Mouse (Mus musculus): ENCODE data around the gene Lrrc4b. TPM values are rescaled to one million over a fixed set of nuclear protein-coding genes. Genes with fewer than 3 reads are reported as not detected.
A peak's percentile ranks its signal among the peaks of the same experiment; 100 is the strongest.

Lrrc4b gene
- polyA plus RNA-seq, 1 experiment from 2014 or later, result 0.50 TPM

DNA sequence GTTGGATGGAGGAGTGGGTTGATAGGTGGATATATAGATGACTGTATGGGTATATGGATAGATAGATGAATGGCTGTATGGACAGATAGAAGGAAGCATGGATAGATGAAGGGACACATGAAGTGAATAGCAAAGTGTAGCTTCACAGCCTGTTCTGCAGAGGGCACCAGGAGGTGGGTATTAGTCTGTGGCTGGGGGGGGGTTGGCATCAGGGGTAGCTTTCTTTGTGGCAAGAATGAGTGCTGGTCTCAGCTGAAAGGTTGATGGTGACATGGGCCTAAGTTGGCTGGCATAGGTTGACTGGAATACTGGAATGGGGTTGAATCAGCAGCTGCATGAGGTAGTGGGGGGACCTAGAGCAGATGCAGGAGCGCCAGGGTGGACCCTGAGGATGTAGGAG is 12.4 kb downstream of the Lrrc4b start:
- 0% methylated on average over 1 of the region's 1 CpGs for WGBS
- no peaks in the 10 kb centered on the region for H3K9me3 ChIP-seq (ENCODE audit: control insufficient read depth, low read length)
- H3K4me3 ChIP-seq (ENCODE audit: low read length), result no peak overlapping the region

DNA sequence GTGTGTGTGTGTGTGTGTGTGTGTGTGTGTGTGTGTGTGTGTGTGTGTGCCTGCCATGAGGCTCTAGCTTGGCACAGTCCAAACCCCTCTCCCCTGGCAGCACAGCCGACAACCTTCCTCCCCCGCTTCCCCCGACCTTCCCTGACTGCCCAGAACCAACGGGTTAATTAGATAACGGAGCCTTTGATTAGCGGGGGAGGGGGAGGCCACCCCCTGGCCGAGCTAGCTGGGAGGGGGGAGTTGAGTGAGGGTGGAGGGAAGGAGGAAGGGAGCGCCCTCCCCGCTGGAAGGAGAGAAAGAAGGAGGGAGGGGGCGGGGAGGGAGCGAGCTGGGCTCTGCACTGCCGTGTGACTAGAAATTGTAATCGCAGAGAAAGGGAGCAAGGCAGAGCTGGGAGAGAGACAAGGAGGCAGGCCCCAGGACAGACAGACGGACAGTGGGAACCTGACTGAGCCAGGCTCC is 12.9 kb downstream of the Lrrc4b start:
- H3K4me1 ChIP-seq (ENCODE audit: control insufficient read depth, insufficient read depth, low read length), result peaks cover 12% of the 10 kb centered on the region
- no peaks in the 10 kb centered on the region for H3K36me3 ChIP-seq (ENCODE audit: control insufficient read depth, insufficient read depth, low read length)
- H3K27me3 ChIP-seq (ENCODE audit: control insufficient read depth, insufficient read depth, low read length), result peaks cover 77% of the 10 kb centered on the region
- peak overlapping the region; percentile 35 for H3K4me2 ChIP-seq (replicated peaks; ENCODE audit: low read depth, low read length)
- H3K9me3 ChIP-seq (ENCODE audit: control insufficient read depth, low read length), result no peaks in the 10 kb centered on the region
- peak overlapping the region; percentile 47; the same call in 1 of the 2 replicates for H3K9ac ChIP-seq (ENCODE audit: low read depth, low read length)
- 2% methylated on average over 14 of the region's 14 CpGs for WGBS
- H3K4me3 ChIP-seq (ENCODE audit: low read length), result peak overlapping the region; percentile 24; the same call in 1 of the 2 replicates
- peak; percentile 29; the same call in 1 of the 2 replicates for ATAC-seq (ENCODE audit: low FRiP score, low TSS enrichment)
- H3K27ac ChIP-seq (ENCODE audit: low read depth, low read length), result no peak overlapping the region

More for the DNA sequence above, 12.4 kb downstream of the Lrrc4b start:
- Histone ChIP-seq H3K4me2 (replicated peaks; ENCODE audit: low read depth, low read length) (no peak overlapping the region), H3K36me3 (ENCODE audit: control insufficient read depth, insufficient read depth, low read length) (no peaks in the 10 kb centered on the region), H3K27ac (ENCODE audit: low read depth, low read length) (no peak overlapping the region), H3K9ac (ENCODE audit: low read depth, low read length) (no peak overlapping the region), H3K4me1 (ENCODE audit: control insufficient read depth, insufficient read depth, low read length) (peaks cover 12% of the 10 kb centered on the region), H3K27me3 (ENCODE audit: control insufficient read depth, insufficient read depth, low read length) (peaks cover 72% of the 10 kb centered on the region)
- no peak for ATAC-seq (ENCODE audit: low FRiP score, low TSS enrichment)

DNA sequence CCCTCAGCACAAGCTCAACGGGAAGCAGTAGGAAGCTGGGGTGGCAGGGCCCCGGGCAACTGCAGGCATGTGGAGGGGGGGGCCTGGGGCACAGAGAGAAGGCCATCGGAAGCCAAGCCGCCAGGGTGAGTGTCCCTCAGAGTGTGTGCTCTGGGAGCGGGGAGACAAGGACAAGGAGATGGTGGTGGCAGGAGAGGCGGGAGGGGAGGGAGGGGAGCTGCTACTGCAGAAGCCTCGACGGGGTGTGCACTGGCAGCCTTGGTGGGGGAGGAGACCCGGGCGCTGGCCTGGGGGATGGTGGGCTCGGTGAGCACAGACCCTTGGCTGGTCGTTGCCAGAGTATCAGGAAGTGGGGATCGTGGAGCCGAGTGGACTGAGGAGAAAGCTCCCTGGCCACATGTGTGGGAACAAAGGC is 13.6 kb downstream of the Lrrc4b start:
- WGBS, result 1% methylated on average over 12 of the region's 14 CpGs
- H3K27ac ChIP-seq (ENCODE audit: low read depth, low read length), result no peak overlapping the region

DNA sequence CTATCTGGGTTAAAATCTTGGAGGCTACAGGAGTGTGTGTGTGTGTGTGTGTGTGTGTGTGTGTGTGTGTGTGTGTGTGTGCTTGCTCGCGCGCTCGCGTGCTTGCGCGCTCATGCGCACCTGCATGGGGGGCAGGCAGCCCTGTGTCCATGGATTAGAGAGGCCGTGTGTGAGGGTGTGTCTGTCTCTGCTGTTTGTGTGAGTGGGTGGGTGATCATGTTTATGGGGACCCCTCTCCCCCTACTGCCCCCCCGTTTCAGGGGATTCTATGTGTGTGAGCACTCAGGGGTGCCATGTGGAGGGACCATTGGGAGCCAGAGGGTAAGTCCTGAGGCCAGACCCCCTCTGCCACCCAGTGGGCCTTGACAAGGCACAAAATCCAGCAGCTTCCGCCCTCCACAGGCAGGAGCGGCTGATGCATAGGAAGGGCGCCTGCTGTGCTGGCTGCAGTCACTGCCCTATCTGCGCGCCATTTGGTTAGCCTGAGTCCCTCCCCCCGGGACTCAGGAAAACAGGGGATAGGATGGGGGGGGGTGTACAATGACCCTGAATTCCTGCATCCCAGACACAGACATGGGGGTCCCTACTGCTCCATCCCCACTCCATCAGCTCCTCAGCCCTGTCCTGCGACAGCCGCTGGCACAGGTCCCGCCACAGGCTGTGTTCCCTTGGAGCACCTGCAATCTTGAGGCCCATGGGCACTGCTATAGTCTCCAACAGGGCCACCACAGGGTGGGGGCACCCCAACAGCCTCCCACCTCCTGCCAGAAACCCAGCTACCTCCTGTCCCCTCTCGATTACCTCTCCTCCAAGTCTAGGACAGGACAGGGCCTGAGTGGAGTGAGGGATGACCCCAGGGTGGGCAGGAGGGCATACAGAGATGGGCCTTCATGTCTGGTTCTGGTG is 14.7 kb downstream of the Lrrc4b start:
- Histone ChIP-seq H3K4me1 (ENCODE audit: control insufficient read depth, insufficient read depth, low read length) (peaks cover 12% of the 10 kb centered on the region), H3K9ac (ENCODE audit: low read depth, low read length) (no peak overlapping the region), H3K36me3 (ENCODE audit: control insufficient read depth, insufficient read depth, low read length) (no peaks in the 10 kb centered on the region), H3K9me3 (ENCODE audit: control insufficient read depth, low read length) (no peaks in the 10 kb centered on the region), H3K4me2 (replicated peaks; ENCODE audit: low read depth, low read length) (peak overlapping the region; percentile 35; the same call in 1 of the 2 replicates), H3K27ac (ENCODE audit: low read depth, low read length) (no peak overlapping the region), H3K27me3 (ENCODE audit: control insufficient read depth, insufficient read depth, low read length) (peaks cover 72% of the 10 kb centered on the region), H3K4me3 (ENCODE audit: low read length) (peak overlapping the region; percentile 24; the same call in 1 of the 2 replicates)
- 7% methylated on average over 20 of the region's 20 CpGs for WGBS
- 0 out of 2 replicates have a peak, but pooled peaks have one; percentile 16 for ATAC-seq (ENCODE audit: low FRiP score, low TSS enrichment)

More for the DNA sequence above, 13.6 kb downstream of the Lrrc4b start:
- peaks cover 77% of the 10 kb centered on the region for H3K27me3 ChIP-seq (ENCODE audit: control insufficient read depth, insufficient read depth, low read length)
- peak overlapping the region; percentile 35 for H3K4me2 ChIP-seq (replicated peaks; ENCODE audit: low read depth, low read length)
- H3K9me3 ChIP-seq (ENCODE audit: control insufficient read depth, low read length), result no peaks in the 10 kb centered on the region
- H3K4me1 ChIP-seq (ENCODE audit: control insufficient read depth, insufficient read depth, low read length), result peaks cover 12% of the 10 kb centered on the region
- no peak for ATAC-seq (ENCODE audit: low FRiP score, low TSS enrichment)
- H3K9ac ChIP-seq (ENCODE audit: low read depth, low read length), result peak overlapping the region; percentile 47
- peak overlapping the region; percentile 24 for H3K4me3 ChIP-seq (ENCODE audit: low read length)
- H3K36me3 ChIP-seq (ENCODE audit: control insufficient read depth, insufficient read depth, low read length), result no peaks in the 10 kb centered on the region

DNA sequence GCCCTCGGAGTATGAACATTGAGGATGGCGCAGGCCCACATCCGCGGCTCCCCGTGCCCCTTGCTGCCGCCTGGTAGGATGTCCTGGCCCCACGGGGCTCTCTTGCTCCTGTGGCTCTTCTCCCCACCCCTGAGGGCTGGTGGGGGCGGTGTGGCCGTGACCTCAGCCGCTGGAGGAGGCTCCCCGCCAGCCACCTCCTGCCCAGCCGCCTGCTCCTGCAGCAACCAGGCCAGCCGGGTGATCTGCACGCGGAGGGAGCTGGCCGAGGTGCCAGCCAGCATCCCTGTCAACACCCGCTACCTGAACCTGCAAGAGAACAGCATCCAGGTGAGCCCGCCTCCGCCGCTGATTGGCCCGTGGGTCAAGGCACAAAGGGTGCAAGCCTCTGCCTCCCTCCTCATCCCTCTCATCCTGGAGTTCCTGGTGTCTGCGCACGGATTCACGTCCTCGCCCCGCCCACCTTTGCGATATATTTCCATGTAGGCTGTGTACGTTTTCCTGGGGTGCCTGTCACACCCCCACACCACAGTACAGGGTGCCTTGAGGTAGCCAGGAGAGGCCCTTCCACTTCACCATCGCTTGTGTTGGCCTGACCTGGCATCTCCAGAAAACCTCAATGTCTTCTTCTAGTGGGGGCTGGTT is 16.2 kb downstream of the Lrrc4b start:
- WGBS, result 5% methylated on average over 29 of the region's 29 CpGs
- H3K27ac ChIP-seq (ENCODE audit: low read depth, low read length), result no peak overlapping the region
- H3K9me3 ChIP-seq (ENCODE audit: control insufficient read depth, low read length), result no peaks in the 10 kb centered on the region
- peaks cover 67% of the 10 kb centered on the region for H3K27me3 ChIP-seq (ENCODE audit: control insufficient read depth, insufficient read depth, low read length)
- no peak overlapping the region for H3K4me2 ChIP-seq (replicated peaks; ENCODE audit: low read depth, low read length)
- no peak overlapping the region for H3K9ac ChIP-seq (ENCODE audit: low read depth, low read length)
- H3K4me3 ChIP-seq (ENCODE audit: low read length), result no peak overlapping the region
- peaks cover 12% of the 10 kb centered on the region for H3K4me1 ChIP-seq (ENCODE audit: control insufficient read depth, insufficient read depth, low read length)
- no peaks in the 10 kb centered on the region for H3K36me3 ChIP-seq (ENCODE audit: control insufficient read depth, insufficient read depth, low read length)
- ATAC-seq (ENCODE audit: low FRiP score, low TSS enrichment), result no peak

DNA sequence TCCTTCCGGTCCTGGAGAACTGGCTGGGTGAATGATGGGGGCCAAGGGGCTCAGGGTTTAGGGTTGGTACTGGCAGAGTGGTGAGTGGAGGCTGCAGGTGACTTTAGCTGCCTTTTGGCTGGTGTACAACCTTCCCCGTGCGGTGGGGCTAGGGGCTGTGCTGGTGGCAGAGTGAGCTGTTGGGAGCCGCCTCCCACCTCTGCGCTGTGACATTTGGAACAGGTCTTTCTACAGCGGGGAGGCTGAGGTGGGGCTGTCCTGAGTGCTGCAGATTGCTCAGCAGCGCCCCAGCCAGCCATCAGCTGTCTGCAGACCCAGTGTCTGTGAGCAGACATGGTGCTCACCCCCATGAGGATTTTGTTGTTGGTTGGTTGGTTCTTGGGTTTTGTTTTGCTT is 16.7 kb downstream of the Lrrc4b start:
- H3K36me3 ChIP-seq (ENCODE audit: control insufficient read depth, insufficient read depth, low read length), result no peaks in the 10 kb centered on the region
- H3K4me1 ChIP-seq (ENCODE audit: control insufficient read depth, insufficient read depth, low read length), result peaks cover 12% of the 10 kb centered on the region
- H3K27ac ChIP-seq (ENCODE audit: low read depth, low read length), result no peak overlapping the region
- H3K9ac ChIP-seq (ENCODE audit: low read depth, low read length), result no peak overlapping the region
- no peak for ATAC-seq (ENCODE audit: low FRiP score, low TSS enrichment)
- H3K9me3 ChIP-seq (ENCODE audit: control insufficient read depth, low read length), result no peaks in the 10 kb centered on the region
- H3K4me3 ChIP-seq (ENCODE audit: low read length), result no peak overlapping the region
- 9% methylated on average over 7 of the region's 7 CpGs for WGBS
- peaks cover 62% of the 10 kb centered on the region for H3K27me3 ChIP-seq (ENCODE audit: control insufficient read depth, insufficient read depth, low read length)
- no peak overlapping the region for H3K4me2 ChIP-seq (replicated peaks; ENCODE audit: low read depth, low read length)

DNA sequence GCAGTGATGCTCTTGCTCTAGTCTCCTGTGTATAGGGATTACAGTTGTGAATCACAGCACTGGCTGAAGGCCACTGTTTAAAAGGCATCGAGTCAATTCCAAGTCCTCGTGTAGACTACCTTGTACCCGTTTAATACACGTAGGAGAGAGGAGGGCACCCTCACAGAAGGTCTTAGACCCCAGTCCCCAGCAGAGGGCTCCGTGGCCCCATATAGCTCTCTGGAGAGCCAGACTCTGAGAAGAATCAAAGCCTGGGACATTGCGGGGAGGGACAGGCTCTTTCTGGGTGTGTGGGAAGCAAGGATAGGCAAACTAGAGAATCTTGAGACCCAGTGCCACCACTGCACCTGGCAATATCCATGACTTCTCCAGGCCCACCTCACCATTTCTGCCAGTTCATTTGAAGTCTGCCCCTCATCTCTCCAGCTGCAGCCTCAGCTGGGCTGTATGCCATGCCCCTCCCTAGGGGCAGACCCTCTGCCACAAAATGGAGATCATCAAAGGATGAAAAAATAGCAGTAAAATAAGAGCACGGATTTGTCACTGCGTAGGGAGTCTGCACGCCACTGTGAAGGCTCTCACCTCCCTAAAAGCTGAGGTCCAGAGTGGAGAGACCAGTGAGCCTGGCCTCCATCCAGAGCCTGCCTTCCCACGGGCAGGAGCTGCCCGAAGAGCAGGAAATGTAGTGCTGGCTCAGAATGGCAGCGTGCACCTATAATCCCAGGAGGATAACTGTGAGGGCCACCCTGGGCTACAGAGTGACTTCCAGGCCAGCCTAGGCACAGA is 17.4 kb downstream of the Lrrc4b start:
- Histone ChIP-seq H3K4me1 (ENCODE audit: control insufficient read depth, insufficient read depth, low read length) (peaks cover 12% of the 10 kb centered on the region), H3K9me3 (ENCODE audit: control insufficient read depth, low read length) (no peaks in the 10 kb centered on the region), H3K9ac (ENCODE audit: low read depth, low read length) (peak overlapping the region; percentile 12; the same call in 1 of the 2 replicates), H3K27me3 (ENCODE audit: control insufficient read depth, insufficient read depth, low read length) (peaks cover 55% of the 10 kb centered on the region), H3K4me3 (ENCODE audit: low read length) (no peak overlapping the region), H3K36me3 (ENCODE audit: control insufficient read depth, insufficient read depth, low read length) (no peaks in the 10 kb centered on the region), H3K27ac (ENCODE audit: low read depth, low read length) (no peak overlapping the region), H3K4me2 (replicated peaks; ENCODE audit: low read depth, low read length) (no peak overlapping the region)
- WGBS, result 47% methylated on average over 12 of the region's 12 CpGs
- ATAC-seq (ENCODE audit: low FRiP score, low TSS enrichment), result no peak

DNA sequence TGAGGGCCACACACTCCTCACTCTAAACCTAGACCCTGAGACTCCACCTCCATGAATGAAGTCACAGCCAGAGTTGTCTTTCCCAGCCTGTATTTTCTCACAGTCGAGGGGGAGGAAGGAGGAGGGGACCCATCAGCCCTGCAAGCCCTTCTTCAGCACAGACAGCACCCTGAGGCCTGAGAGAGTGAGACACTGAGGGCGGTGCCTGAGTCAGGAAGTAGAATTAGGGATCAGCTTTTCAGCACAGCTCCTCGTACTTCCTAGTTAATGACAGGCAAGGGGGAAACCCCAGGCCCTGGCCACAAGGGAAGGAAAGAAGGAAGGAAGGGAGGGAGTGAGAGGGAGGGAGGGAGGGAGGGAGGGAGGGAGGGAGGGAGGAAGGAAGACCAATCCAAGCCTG is 24.4 kb downstream of the Lrrc4b start:
- H3K27me3 ChIP-seq (ENCODE audit: control insufficient read depth, insufficient read depth, low read length), result no peaks in the 10 kb centered on the region
- no peak overlapping the region for H3K4me2 ChIP-seq (replicated peaks; ENCODE audit: low read depth, low read length)
- H3K27ac ChIP-seq (ENCODE audit: low read depth, low read length), result no peak overlapping the region
- no peak overlapping the region for H3K4me3 ChIP-seq (ENCODE audit: low read length)
- 10% methylated on average over 3 of the region's 3 CpGs for WGBS
- peaks cover 4% of the 10 kb centered on the region; the same call in 1 of the 2 replicates for H3K4me1 ChIP-seq (ENCODE audit: control insufficient read depth, insufficient read depth, low read length)
- no peaks in the 10 kb centered on the region for H3K9me3 ChIP-seq (ENCODE audit: control insufficient read depth, low read length)
- no peak overlapping the region for H3K9ac ChIP-seq (ENCODE audit: low read depth, low read length)
- ATAC-seq (ENCODE audit: low FRiP score, low TSS enrichment), result no peak
- H3K36me3 ChIP-seq (ENCODE audit: control insufficient read depth, insufficient read depth, low read length), result no peaks in the 10 kb centered on the region

Measured in kidney, embryonic 14.5 days (tissue).